Mouse (Mus musculus) ES-Bruce4 (cell line): ENCODE data around the gene Zkscan7. TPM values are rescaled to one million over a fixed set of nuclear protein-coding genes. Genes with fewer than 3 reads are reported as not detected.

Source experiments
- H3K27ac ChIP-seq: 2 replicates; pipeline ENCODE4 v1.5.1; 2012; ENCODE audit warnings: low read length, inconsistent platforms; ENCODE audit not compliant: insufficient read depth
- H3K27me3 ChIP-seq: 2 replicates; pipeline ENCODE4 v1.6.1; 2012; ENCODE audit warnings: mild to moderate bottlenecking, low read length, inconsistent platforms; ENCODE audit not compliant: control insufficient read depth, poor library complexity, insufficient read depth, severe bottlenecking
- H3K36me3 ChIP-seq: 2 replicates; pipeline ENCODE4 v1.6.1; 2012; ENCODE audit warnings: inconsistent platforms, mild to moderate bottlenecking, low read length, moderate library complexity; ENCODE audit not compliant: control insufficient read depth, poor library complexity, insufficient read depth, severe bottlenecking
- H3K4me1 ChIP-seq: one replicate; pipeline ENCODE4 v1.8.1; 2011; ENCODE audit warnings: low read length; ENCODE audit not compliant: control insufficient read depth, insufficient read depth
- H3K4me3 ChIP-seq: 2 replicates; pipeline ENCODE4 v1.5.1; 2011; ENCODE audit warnings: low read depth, mild to moderate bottlenecking, low read length
- H3K9ac ChIP-seq: 2 replicates; pipeline ENCODE4 v1.6.1; 2012; ENCODE audit warnings: low read depth, mild to moderate bottlenecking, inconsistent platforms; ENCODE audit not compliant: poor library complexity, severe bottlenecking
- H3K9me3 ChIP-seq: replicated peaks from 2 replicates; pipeline ENCODE4 v1.6.1; 2012; ENCODE audit warnings: mild to moderate bottlenecking, low read length, inconsistent platforms; ENCODE audit not compliant: control insufficient read depth, poor library complexity, insufficient read depth, severe bottlenecking
- CTCF ChIP-seq: IDR thresholded peaks from one replicate; pipeline ENCODE4 v1.8.1; 2011; ENCODE audit warnings: low read depth, low read length
- EP300 ChIP-seq: IDR thresholded peaks from 2 replicates; pipeline ENCODE4 v1.6.1; 2011; ENCODE audit warnings: low read depth, low read length; ENCODE audit not compliant: insufficient read depth
- POLR2A ChIP-seq: IDR thresholded peaks from one replicate; pipeline ENCODE4 v1.8.1; 2011; ENCODE audit warnings: low read length; ENCODE audit not compliant: insufficient read depth
- polyA plus RNA-seq: library from polyadenylated mRNA; stranded (reverse); fragments of >200 nt; gene quantifications from 2 replicates; pipeline ENCODE4 v1.2.4, GENCODE M21; 2011; ENCODE audit warnings: low read depth; ENCODE audit not compliant: missing spikeins, insufficient read depth, insufficient read length

The Zkscan7 gene
- polyA plus RNA-seq, 1 experiment, result 3.6 TPM

GRCm38 (mm10) chr9:122856716-122857115 is 28.8 kb upstream of the Zkscan7 start:
- H3K27ac ChIP-seq, result no peak overlapping the region
- no peaks in the 10 kb centered on the region for H3K4me1 ChIP-seq
- H3K4me3 ChIP-seq, result no peak overlapping the region
- H3K9ac ChIP-seq, result no peak overlapping the region
- TF ChIP-seq POLR2A (no peak), CTCF (no peak), EP300 (no peak)
- peaks cover 76% of the 10 kb centered on the region for H3K36me3 ChIP-seq
- no peaks in the 10 kb centered on the region for H3K27me3 ChIP-seq
- H3K9me3 ChIP-seq, result peaks cover 87% of the 10 kb centered on the region

GRCm38 (mm10) chr9:122860752-122861151 is 24.7 kb upstream of the Zkscan7 start:
- no peak overlapping the region for H3K4me3 ChIP-seq
- H3K9me3 ChIP-seq, result peaks cover 72% of the 10 kb centered on the region
- H3K27me3 ChIP-seq, result no peaks in the 10 kb centered on the region
- no peak overlapping the region for H3K27ac ChIP-seq
- H3K36me3 ChIP-seq, result peaks cover 56% of the 10 kb centered on the region
- H3K9ac ChIP-seq, result no peak overlapping the region
- no peak for TF ChIP-seq EP300
- no peak for TF ChIP-seq CTCF
- no peak for TF ChIP-seq POLR2A
- H3K4me1 ChIP-seq, result no peaks in the 10 kb centered on the region

- H3K4me3 ChIP-seq, result no peak overlapping the region
- H3K4me1 ChIP-seq, result no peaks in the 10 kb centered on the region
- H3K9ac ChIP-seq, result no peak overlapping the region
- H3K36me3 ChIP-seq, result peaks cover 29% of the 10 kb centered on the region
- no peaks in the 10 kb centered on the region for H3K27me3 ChIP-seq
- H3K9me3 ChIP-seq, result peaks cover 44% of the 10 kb centered on the region
- TF ChIP-seq CTCF, result no peak
- no peak for TF ChIP-seq POLR2A
- no peak for TF ChIP-seq EP300
- no peak overlapping the region for H3K27ac ChIP-seq
These were observed 21.8 kb upstream of the Zkscan7 start for GRCm38 (mm10) chr9:122863731-122864130.

GRCm38 (mm10) chr9:122864848-122865247 is 20.6 kb upstream of the Zkscan7 start:
- Histone ChIP-seq H3K4me1 (no peaks in the 10 kb centered on the region), H3K9ac (peak overlapping the region; percentile 74), H3K9me3 (peaks cover 33% of the 10 kb centered on the region), H3K4me3 (peak overlapping the region; percentile 22; the same call in 1 of the 2 replicates), H3K36me3 (peaks cover 24% of the 10 kb centered on the region), H3K27ac (no peak overlapping the region), H3K27me3 (no peaks in the 10 kb centered on the region)
- TF ChIP-seq CTCF (no peak), POLR2A (no peak), EP300 (no peak)

- no peaks in the 10 kb centered on the region for H3K4me1 ChIP-seq
- no peak within 1 kb of the TSS for H3K27ac ChIP-seq
- TF ChIP-seq CTCF (no peak), EP300 (no peak), POLR2A (no peak)
These were observed 19.8 kb upstream of the Zkscan7 start, which contains the start of gene Zfp445 for GRCm38 (mm10) chr9:122865697-122866166. TSS of gene Zfp445 (minus strand) at chr9:122866006.

GRCm38 (mm10) chr9:122866192-122866591 is 19.3 kb upstream of the Zkscan7 start:
- no peak overlapping the region for H3K4me3 ChIP-seq
- H3K27ac ChIP-seq, result no peak overlapping the region
- H3K4me1 ChIP-seq, result no peaks in the 10 kb centered on the region
- H3K36me3 ChIP-seq, result peaks cover 12% of the 10 kb centered on the region
- no peaks in the 10 kb centered on the region for H3K27me3 ChIP-seq
- peaks cover 19% of the 10 kb centered on the region for H3K9me3 ChIP-seq
- TF ChIP-seq EP300 (no peak), POLR2A (no peak), CTCF (no peak)
- no peak overlapping the region for H3K9ac ChIP-seq

More at GRCm38 (mm10) chr9:122865697-122866166, 19.8 kb upstream of the Zkscan7 start, which contains the start of gene Zfp445:
- Histone ChIP-seq H3K27me3 (no peaks in the 10 kb centered on the region), H3K4me3 (peak within 1 kb of the TSS; percentile 78), H3K9me3 (peaks cover 24% of the 10 kb centered on the region), H3K9ac (peak within 1 kb of the TSS; percentile 74), H3K36me3 (peaks cover 16% of the 10 kb centered on the region)
